Mouse (Mus musculus) liver, embryonic 16.5 days (tissue): ENCODE results near the gene Ndnf. TPM values are rescaled to one million over a fixed set of nuclear protein-coding genes. Genes with fewer than 3 reads are reported as not detected.

Source experiments
- ATAC-seq: fragments of 200-750 bp; cut with Nextera tagmentation; 2 replicates; pipeline ENCODE4 v1.8.0; 2017; ENCODE audit warnings: low read depth, mild to moderate bottlenecking, moderate number of reproducible peaks, moderate library complexity
- H3K27ac ChIP-seq: fragments of 300-500 bp; sonication (generic); 2 replicates; pipeline ENCODE4 v1.5.1; 2014; ENCODE audit warnings: mild to moderate bottlenecking, low read length
- H3K27me3 ChIP-seq: fragments of 300-500 bp; sonication (generic); 2 replicates; pipeline ENCODE4 v1.6.1; 2014; ENCODE audit warnings: low read depth, low read length, mixed read lengths; ENCODE audit not compliant: control insufficient read depth, insufficient read depth
- H3K36me3 ChIP-seq: fragments of 300-500 bp; sonication (generic); 2 replicates; pipeline ENCODE4 v1.6.1; 2014; ENCODE audit warnings: mild to moderate bottlenecking; ENCODE audit not compliant: control insufficient read depth, insufficient read depth
- H3K4me1 ChIP-seq: fragments of 300-500 bp; sonication (generic); 2 replicates; pipeline ENCODE4 v1.6.1; 2014; ENCODE audit warnings: low read depth, low read length, mixed read lengths; ENCODE audit not compliant: control insufficient read depth
- H3K4me2 ChIP-seq: fragments of 300-500 bp; sonication (generic); 2 replicates; pipeline ENCODE4 v1.6.1; 2014; ENCODE audit warnings: low read depth, low read length, mixed read lengths
- H3K4me3 ChIP-seq: fragments of 300-500 bp; sonication (generic); 2 replicates; pipeline ENCODE4 v1.5.1; 2014; ENCODE audit warnings: low read depth, mild to moderate bottlenecking, low read length
- H3K9ac ChIP-seq: fragments of 300-500 bp; sonication (generic); 2 replicates; pipeline ENCODE4 v1.6.1; 2014; ENCODE audit warnings: low read depth, low read length
- H3K9me3 ChIP-seq: fragments of 300-500 bp; sonication (generic); replicated peaks from 2 replicates; pipeline ENCODE4 v1.6.1; 2016; ENCODE audit warnings: low read length; ENCODE audit not compliant: control insufficient read depth
- WGBS: fragments of 180-500 bp; shearing (Covaris S2); extraction: QIAGEN DNeasy Blood & Tissue Kit; methylation state at CpG from one replicate; pipeline ENCODE4 v1.1.7; 2014; ENCODE audit not compliant: insufficient replicate concordance; 5-methylcytosine and 5-hydroxymethylcytosine counted together
- polyA plus RNA-seq: library from polyadenylated mRNA; unstranded; fragments of >200 nt; fragmentation: Nextera tagmentation; extraction: Ambion mirVana; gene quantifications from 2 replicates; pipeline ENCODE4 v1.2.1, GENCODE M21; 2015

The Ndnf gene
- polyA plus RNA-seq, 1 experiment from 2014 or later, result 0.06 TPM

- no peak overlapping the region for H3K9ac ChIP-seq
- no peak for ATAC-seq
- H3K4me3 ChIP-seq, result no peak overlapping the region
- H3K36me3 ChIP-seq, result no peaks in the 10 kb centered on the region
- 22% methylated on average over 4 of the region's 4 CpGs for WGBS
- H3K9me3 ChIP-seq, result no peaks in the 10 kb centered on the region
- no peaks in the 10 kb centered on the region for H3K27me3 ChIP-seq
- no peak overlapping the region for H3K27ac ChIP-seq
- H3K4me2 ChIP-seq, result no peak overlapping the region
- H3K4me1 ChIP-seq, result no peaks in the 10 kb centered on the region
Measured at GRCm38 (mm10) chr6:65661272-65661671, 10.1 kb upstream of the Ndnf start.

- 20% methylated on average over 2 of the region's 2 CpGs for WGBS
- no peak for ATAC-seq
- Histone ChIP-seq H3K9me3 (no peaks in the 10 kb centered on the region), H3K27ac (no peak overlapping the region), H3K4me3 (no peak overlapping the region), H3K27me3 (no peaks in the 10 kb centered on the region), H3K4me1 (no peaks in the 10 kb centered on the region), H3K9ac (no peak overlapping the region), H3K4me2 (no peak overlapping the region), H3K36me3 (no peaks in the 10 kb centered on the region)
Measured at GRCm38 (mm10) chr6:65662050-65662449, 9.3 kb upstream of the Ndnf start.

GRCm38 (mm10) chr6:65663990-65664389 is 7.4 kb upstream of the Ndnf start:
- no peak for ATAC-seq
- no peak overlapping the region for H3K27ac ChIP-seq
- no peak overlapping the region for H3K9ac ChIP-seq
- H3K36me3 ChIP-seq, result no peaks in the 10 kb centered on the region
- 54% methylated on average over 6 of the region's 6 CpGs for WGBS
- H3K4me2 ChIP-seq, result no peak overlapping the region
- H3K27me3 ChIP-seq, result no peaks in the 10 kb centered on the region
- H3K4me3 ChIP-seq, result no peak overlapping the region
- H3K4me1 ChIP-seq, result no peaks in the 10 kb centered on the region
- no peaks in the 10 kb centered on the region for H3K9me3 ChIP-seq

GRCm38 (mm10) chr6:65666295-65666694 is 5.1 kb upstream of the Ndnf start:
- Histone ChIP-seq H3K4me1 (no peaks in the 10 kb centered on the region), H3K27me3 (peaks cover 12% of the 10 kb centered on the region), H3K9ac (no peak overlapping the region), H3K4me2 (no peak overlapping the region), H3K9me3 (no peaks in the 10 kb centered on the region), H3K4me3 (no peak overlapping the region), H3K27ac (no peak overlapping the region), H3K36me3 (no peaks in the 10 kb centered on the region)
- no peak for ATAC-seq
- WGBS, result 78% methylated on average over 3 of the region's 3 CpGs

- H3K4me1 ChIP-seq, result peaks cover 8% of the 10 kb centered on the region
- H3K36me3 ChIP-seq, result no peaks in the 10 kb centered on the region
- WGBS, result 36% methylated on average over 2 of the region's 2 CpGs
- no peak overlapping the region for H3K9ac ChIP-seq
- no peak for ATAC-seq
- H3K27me3 ChIP-seq, result peaks cover 37% of the 10 kb centered on the region
- no peaks in the 10 kb centered on the region for H3K9me3 ChIP-seq
- H3K27ac ChIP-seq, result no peak overlapping the region
- H3K4me3 ChIP-seq, result no peak overlapping the region
- no peak overlapping the region for H3K4me2 ChIP-seq
Measured at GRCm38 (mm10) chr6:65669971-65670370, 1.4 kb upstream of the Ndnf start.

GRCm38 (mm10) chr6:65670981-65671411 is 394 bp upstream of the Ndnf start:
- no peaks in the 10 kb centered on the region for H3K36me3 ChIP-seq
- peaks cover 8% of the 10 kb centered on the region for H3K4me1 ChIP-seq
- H3K27me3 ChIP-seq, result peaks cover 37% of the 10 kb centered on the region
- H3K4me2 ChIP-seq, result peak overlapping the region; percentile 63
- peak overlapping the region; percentile 53; the same call in 1 of the 2 replicates for H3K4me3 ChIP-seq
- no peak overlapping the region for H3K27ac ChIP-seq
- H3K9me3 ChIP-seq, result no peaks in the 10 kb centered on the region
- no peak for ATAC-seq
- WGBS, result 6% methylated on average over 20 of the region's 21 CpGs
- H3K9ac ChIP-seq, result no peak overlapping the region

- WGBS, result under 1% methylated on average over 57 of the region's 57 CpGs
- no peak for ATAC-seq
- no peak overlapping the region for H3K9ac ChIP-seq
Measured at GRCm38 (mm10) chr6:65672131-65673031, 991 bp downstream of the Ndnf start.

GRCm38 (mm10) chr6:65693938-65694337 is 22.5 kb downstream of the Ndnf start:
- H3K36me3 ChIP-seq, result no peaks in the 10 kb centered on the region
- H3K4me3 ChIP-seq, result no peak overlapping the region
- H3K9ac ChIP-seq, result no peak overlapping the region
- H3K9me3 ChIP-seq, result no peaks in the 10 kb centered on the region
- no peak overlapping the region for H3K4me2 ChIP-seq
- ATAC-seq, result no peak
- H3K27ac ChIP-seq, result no peak overlapping the region
- no peaks in the 10 kb centered on the region for H3K27me3 ChIP-seq
- H3K4me1 ChIP-seq, result no peaks in the 10 kb centered on the region

More at GRCm38 (mm10) chr6:65672131-65673031, 991 bp downstream of the Ndnf start:
- H3K4me3 ChIP-seq, result peak overlapping the region; percentile 53
- peaks cover 37% of the 10 kb centered on the region for H3K27me3 ChIP-seq
- no peaks in the 10 kb centered on the region for H3K36me3 ChIP-seq
- H3K27ac ChIP-seq, result no peak overlapping the region
- H3K9me3 ChIP-seq, result no peaks in the 10 kb centered on the region
- peaks cover 8% of the 10 kb centered on the region for H3K4me1 ChIP-seq
- peak overlapping the region; percentile 63 for H3K4me2 ChIP-seq

- no peak overlapping the region for H3K27ac ChIP-seq
- H3K9ac ChIP-seq, result no peak overlapping the region
- no peaks in the 10 kb centered on the region for H3K4me1 ChIP-seq
- no peak overlapping the region for H3K4me3 ChIP-seq
- no peak overlapping the region for H3K4me2 ChIP-seq
- WGBS, result 43% methylated on average over 1 of the region's 1 CpGs
- H3K27me3 ChIP-seq, result no peaks in the 10 kb centered on the region
- H3K9me3 ChIP-seq, result no peaks in the 10 kb centered on the region
- ATAC-seq, result no peak
- H3K36me3 ChIP-seq, result no peaks in the 10 kb centered on the region
Measured at GRCm38 (mm10) chr6:65720676-65721075, 49.3 kb downstream of the Ndnf start.
